Mouse (Mus musculus) small intestine, adult 2 months (tissue): ENCODE results near the gene Vav2. TPM values are rescaled to one million over a fixed set of nuclear protein-coding genes. Genes with fewer than 3 reads are reported as not detected.

Experiments
- H3K27ac ChIP-seq: fragments of 200-500 bp; 2 replicates; pipeline ENCODE4 v1.5.1; 2012; ENCODE audit warnings: low read depth, low read length, control low read depth, inconsistent platforms; ENCODE audit not compliant: insufficient read depth
- H3K27me3 ChIP-seq: fragments of 200-500 bp; 2 replicates; pipeline ENCODE4 v1.6.1; 2012; ENCODE audit warnings: mild to moderate bottlenecking, moderate library complexity, low read length, inconsistent platforms; ENCODE audit not compliant: control insufficient read depth, insufficient read depth
- H3K36me3 ChIP-seq: fragments of 200-500 bp; 2 replicates; pipeline ENCODE4 v1.6.1; 2012; ENCODE audit warnings: mild to moderate bottlenecking, low read length, control low read depth, inconsistent platforms; ENCODE audit not compliant: control insufficient read depth, insufficient read depth
- H3K4me1 ChIP-seq: fragments of 200-500 bp; 2 replicates; pipeline ENCODE4 v1.6.1; 2012; ENCODE audit warnings: low read length, inconsistent platforms, mixed read lengths; ENCODE audit not compliant: control insufficient read depth, insufficient read depth, insufficient read length
- H3K4me3 ChIP-seq: fragments of 200-500 bp; 2 replicates; pipeline ENCODE4 v1.5.1; 2012; ENCODE audit warnings: low read depth, mild to moderate bottlenecking, control low read depth, inconsistent platforms, low read length, moderate library complexity
- CTCF ChIP-seq: fragments of 200-500 bp; IDR thresholded peaks from 2 replicates; pipeline ENCODE4 v1.5.1; 2012; ENCODE audit warnings: low read depth, mild to moderate bottlenecking, control low read depth, inconsistent platforms, low read length, moderate library complexity, mixed read lengths; ENCODE audit not compliant: insufficient replicate concordance, insufficient read length; ENCODE audit errors: extremely low read depth
- POLR2A ChIP-seq: fragments of 200-500 bp; IDR thresholded peaks from 2 replicates; pipeline ENCODE4 v1.6.1; 2012; ENCODE audit warnings: low read depth, mild to moderate bottlenecking, control low read depth, inconsistent platforms, low read length, moderate library complexity
- WGBS: fragments of 180-500 bp; shearing (Covaris S2); methylation state at CpG from one replicate; pipeline ENCODE4 v1.1.7; 2018; 5-methylcytosine and 5-hydroxymethylcytosine counted together
- polyA plus RNA-seq: library from polyadenylated mRNA; depleted of rRNA; stranded (reverse); fragments of >200 nt; gene quantifications from 2 replicates; pipeline ENCODE4 v1.2.3, GENCODE M21; 2012; rRNA removed

The Vav2 gene
- polyA plus RNA-seq, 1 experiment = 59.5 TPM

DNA sequence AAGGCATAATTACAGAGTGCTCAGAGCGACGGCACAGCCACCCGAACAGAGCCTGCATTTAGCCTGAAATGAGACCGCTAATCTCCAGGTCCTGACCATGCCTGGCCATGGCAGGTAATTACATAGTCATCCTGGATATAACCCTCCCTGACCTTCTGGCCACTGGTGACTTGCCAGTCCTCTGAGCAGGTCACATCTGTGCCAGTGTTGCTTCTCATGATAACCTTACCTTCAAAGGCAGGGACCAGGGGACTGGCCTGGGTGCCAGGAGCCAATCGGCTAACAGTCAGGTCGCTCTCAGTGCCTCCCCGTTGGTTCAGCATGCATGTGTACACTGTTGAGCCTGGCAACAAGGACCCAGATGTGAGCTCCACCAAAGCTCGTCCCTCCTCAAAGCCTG, 208.3 kb downstream of the Vav2 start:
- Histone ChIP-seq H3K4me1 (no peaks in the 10 kb centered on the region), H3K27me3 (no peaks in the 10 kb centered on the region), H3K27ac (no peak overlapping the region), H3K4me3 (no peak overlapping the region), H3K36me3 (no peaks in the 10 kb centered on the region)
- TF ChIP-seq POLR2A (no peak), CTCF (no peak)
- 89% methylated on average over 8 of the region's 8 CpGs for WGBS

DNA sequence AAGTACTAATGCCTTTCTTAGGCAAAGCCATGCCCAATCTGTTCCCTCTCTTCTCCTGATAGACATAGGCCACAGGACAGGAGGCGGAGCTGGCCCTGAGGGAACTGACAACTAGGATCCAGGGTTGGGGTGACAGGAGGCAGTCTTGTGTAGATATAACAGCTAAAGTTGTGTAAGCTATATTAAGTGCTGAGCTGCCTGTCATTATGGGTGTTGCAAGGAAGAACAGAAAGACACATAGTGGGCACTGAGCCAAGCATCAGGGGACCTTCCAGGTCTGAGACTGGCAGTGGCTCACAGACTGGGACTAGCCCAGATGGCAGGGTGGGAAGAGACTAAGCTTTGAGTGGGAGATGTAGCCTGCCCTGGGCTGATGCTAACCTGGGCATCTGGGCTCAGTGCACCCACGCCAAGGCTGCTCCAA, 208.7 kb downstream of the Vav2 start:
- WGBS = 77% methylated on average over 2 of the region's 2 CpGs
- H3K4me3 ChIP-seq = no peak overlapping the region
- TF ChIP-seq CTCF (no peak), POLR2A (no peak)
- H3K4me1 ChIP-seq = no peaks in the 10 kb centered on the region
- H3K27me3 ChIP-seq = no peaks in the 10 kb centered on the region
- no peak overlapping the region for H3K27ac ChIP-seq
- no peaks in the 10 kb centered on the region for H3K36me3 ChIP-seq

DNA sequence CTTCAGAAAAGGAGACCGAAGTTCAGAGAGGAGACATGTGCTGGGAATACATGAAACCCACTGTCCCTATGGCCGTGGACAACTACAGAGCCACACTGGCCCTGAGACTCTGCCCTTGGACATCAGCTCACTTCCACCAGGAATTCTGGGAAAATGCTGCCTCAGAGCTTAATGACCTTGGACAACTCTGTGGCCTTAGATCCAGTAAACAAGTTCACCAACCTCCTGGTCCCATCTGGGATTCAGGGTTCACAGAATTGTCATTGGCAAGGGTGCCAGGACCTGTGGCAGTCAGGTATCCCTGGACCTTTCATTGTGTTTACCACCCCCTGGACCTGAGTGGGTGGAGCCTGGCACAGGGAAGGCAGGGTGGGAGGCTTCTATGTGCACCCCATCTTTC, 211.3 kb downstream of the Vav2 start:
- Histone ChIP-seq H3K27ac (no peak overlapping the region), H3K27me3 (no peaks in the 10 kb centered on the region), H3K36me3 (no peaks in the 10 kb centered on the region), H3K4me3 (no peak overlapping the region), H3K4me1 (no peaks in the 10 kb centered on the region)
- TF ChIP-seq CTCF = no peak
- no peak for TF ChIP-seq POLR2A
- WGBS = 69% methylated on average over 2 of the region's 2 CpGs

Other genes with a start within 250 kb of the Vav2 start
- 9.3 and 13.1 TPM in 2 replicates for gene Sardh, start 178.7 kb downstream of the Vav2 start, polyA plus RNA-seq
- 0.81 and 1.4 TPM in 2 replicates for gene Brd3os, start 15.3 kb upstream of the Vav2 start, polyA plus RNA-seq
- gene Brd3, start 80.6 kb upstream of the Vav2 start, polyA plus RNA-seq = 8.4 and 14.9 TPM in 2 replicates
- gene Wdr5, start 88.1 kb upstream of the Vav2 start, polyA plus RNA-seq = 12.2 and 22.6 TPM in 2 replicates
- 48.7 and 110 TPM in 2 replicates for gene Rxra, start 249.4 kb upstream of the Vav2 start, polyA plus RNA-seq